Mouse (Mus musculus): ENCODE measurements around the gene Fam193a. TPM values are rescaled to one million over a fixed set of nuclear protein-coding genes. Genes with fewer than 3 reads are reported as not detected.

The Fam193a gene
- total RNA-seq (2023), result 10 to 100 TPM; 55.5 to 58.5 TPM

GRCm38 (mm10) chr5:34369341-34370021 is at the start of gene Fam193a:
TSS of gene Fam193a (plus strand) at chr5:34369933.

GRCm38 (mm10) chr5:34336097-34336774 is 33.5 kb upstream of the Fam193a start, which contains the start of gene Rnf4:
TSS of gene Rnf4 (plus strand) at chr5:34336289.

DNA sequence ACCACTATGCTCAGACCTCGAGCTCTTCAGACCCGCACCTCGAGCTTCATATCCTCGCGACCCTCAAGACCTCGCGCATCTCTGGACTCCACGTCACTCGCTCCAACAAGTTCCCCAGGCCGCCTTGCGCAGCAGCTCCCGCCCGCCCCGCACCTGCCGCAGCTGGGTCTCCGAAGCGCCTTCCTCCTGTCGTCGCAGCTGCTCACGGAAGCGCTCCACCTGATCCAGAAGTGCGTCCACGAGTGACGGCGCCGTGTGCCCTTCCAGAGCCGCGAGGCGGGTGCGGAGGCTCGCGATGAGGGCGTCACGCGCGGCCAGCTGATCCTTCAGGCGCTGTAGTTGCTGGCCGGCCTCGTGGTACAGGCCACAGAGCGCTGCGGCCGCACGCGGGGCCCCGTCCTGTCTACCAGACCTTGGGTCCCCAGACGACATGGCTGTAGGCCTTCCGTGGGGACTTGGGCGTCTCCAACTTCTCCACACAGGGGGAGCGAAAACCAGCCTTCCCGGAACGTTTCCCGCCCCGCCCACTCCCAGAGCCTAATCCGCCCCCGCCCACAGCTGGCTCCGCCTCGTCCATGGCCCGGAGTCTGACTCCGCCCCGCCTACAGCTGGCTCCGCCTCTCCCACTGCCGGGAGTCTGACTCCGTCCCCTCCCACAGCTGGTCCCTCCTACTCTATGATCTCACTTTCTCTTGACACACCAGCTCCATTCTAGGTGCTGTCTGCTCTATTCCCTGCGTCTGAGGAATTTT is 143.9 kb downstream of the Fam193a start, which contains the start of gene Tnip2:
TSS of gene Tnip2 (minus strand) at position 526 of the 752 bp plus-strand sequence.

GRCm38 (mm10) chr5:34525663-34526476 is 156.1 kb downstream of the Fam193a start, which contains the start of gene Sh3bp2:
TSS of gene Sh3bp2 (plus strand) at chr5:34525838.

Other genes with a start within 250 kb of the Fam193a start
- under 1 TPM in 1 of 2 experiments, not detected in 1; 0.84 TPM for gene Poln, start 200.5 kb upstream of the Fam193a start, total RNA-seq (2023)
- 10 to 100 TPM in 1 of 2 experiments, 1 to 10 TPM in 1; 9.5 to 10.6 TPM for gene Haus3, start 200.4 kb upstream of the Fam193a start, total RNA-seq (2023)
- gene Mxd4, start 182.2 kb upstream of the Fam193a start, total RNA-seq (2023), result 10 to 100 TPM; 49.7 to 57.5 TPM
- 10 to 100 TPM in 1 of 2 experiments, 1 to 10 TPM in 1; 7.0 to 10.2 TPM for gene Zfyve28, start 81.5 kb upstream of the Fam193a start, total RNA-seq (2023)
- gene Cfap99, start 81.3 kb upstream of the Fam193a start, total RNA-seq (2023), result 1 to 10 TPM in 1 of 2 experiments, under 1 TPM in 1; 0.45 to 1.1 TPM
- gene Rnf4, start 33.6 kb upstream of the Fam193a start, total RNA-seq (2023), result 100 to 1,000 TPM; 165 to 171 TPM
- gene Tnip2, start 144.1 kb downstream of the Fam193a start, total RNA-seq (2023), result 10 to 100 TPM; 49.6 to 58.2 TPM
- 100 to 1,000 TPM; 139 to 147 TPM for gene Sh3bp2, start 155.9 kb downstream of the Fam193a start, total RNA-seq (2023)
- 100 to 1,000 TPM; 105 to 107 TPM for gene Add1, start 203.7 kb downstream of the Fam193a start, total RNA-seq (2023)

Data from monocyte, adult 59 days (primary cell).